Mouse (Mus musculus): ENCODE measurements around the gene Ubxn11. TPM values are rescaled to one million over a fixed set of nuclear protein-coding genes. Genes with fewer than 3 reads are reported as not detected.

The Ubxn11 gene
- polyA plus RNA-seq (2015; fragmentation: Nextera tagmentation; extraction: Ambion mirVana), result 0.88 and 0.99 TPM in 2 replicates

GRCm38 (mm10) chr4:134101979-134102741 lies at the start of gene Ubxn11:
TSS of gene Ubxn11 (plus strand) at chr4:134102570.
- H3K4me2 ChIP-seq (ENCODE audit: low read depth, low read length), result peak within 1 kb of the TSS; percentile 87
- peak; percentile 88 for DNase-seq
- H3K4me3 ChIP-seq (ENCODE audit: low read depth, low read length), result peak within 1 kb of the TSS; percentile 67
- H3K36me3 ChIP-seq (replicated peaks; ENCODE audit: insufficient read depth, low read length), result no peaks in the 10 kb centered on the region
- peaks cover 22% of the 10 kb centered on the region for H3K4me1 ChIP-seq (ENCODE audit: insufficient read depth)
- no peaks in the 10 kb centered on the region for H3K9me3 ChIP-seq (ENCODE audit: low read length)
- H3K27me3 ChIP-seq (ENCODE audit: insufficient read depth, low read length), result no peaks in the 10 kb centered on the region
- H3K27ac ChIP-seq (ENCODE audit: low read depth), result no peak within 1 kb of the TSS
- peak; percentile 96 for ATAC-seq
- peak within 1 kb of the TSS; percentile 55 for H3K9ac ChIP-seq (replicated peaks)
- 18% methylated on average over 32 of the region's 34 CpGs for WGBS (ENCODE audit: insufficient replicate concordance)
- no peak for TF ChIP-seq EP300 (IDR thresholded peaks at IDR 0.05; ENCODE audit: low read depth)
- TF ChIP-seq CTCF (IDR thresholded peaks at IDR 0.05; ENCODE audit: low read depth), result no peak

DNA sequence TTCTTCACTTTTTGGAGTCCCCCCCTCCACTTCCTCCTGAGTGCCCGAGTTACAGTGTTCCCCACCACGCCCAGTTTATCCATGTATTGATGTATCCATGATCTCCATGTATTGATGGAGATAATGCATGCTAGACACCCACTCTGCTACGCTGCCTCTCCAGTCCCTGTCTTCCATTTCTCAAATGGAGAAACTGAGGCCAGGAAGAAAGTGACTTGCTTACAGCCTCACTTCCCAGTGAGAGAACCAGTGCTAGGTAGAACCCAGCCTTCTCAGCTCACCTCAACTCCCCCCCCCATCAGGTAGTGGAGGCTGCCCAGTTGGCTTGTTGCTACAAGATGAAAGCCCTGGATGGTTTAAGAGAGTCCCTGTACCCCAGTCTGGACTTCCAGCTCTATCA lies 48.8 kb upstream of the Ubxn11 start, which contains the start of gene Zfp683:
Gene Zfp683 (plus strand): TSS at position 301 of the 400 bp plus-strand sequence.
- Histone ChIP-seq H3K4me3 (ENCODE audit: low read depth, low read length) (no peak within 1 kb of the TSS), H3K27me3 (ENCODE audit: insufficient read depth, low read length) (no peaks in the 10 kb centered on the region), H3K36me3 (replicated peaks; ENCODE audit: insufficient read depth, low read length) (no peaks in the 10 kb centered on the region), H3K9ac (replicated peaks) (no peak within 1 kb of the TSS; the same call in 1 of the 2 replicates), H3K27ac (ENCODE audit: low read depth) (no peak within 1 kb of the TSS), H3K4me2 (ENCODE audit: low read depth, low read length) (no peak within 1 kb of the TSS), H3K9me3 (ENCODE audit: low read length) (no peaks in the 10 kb centered on the region), H3K4me1 (ENCODE audit: insufficient read depth) (peaks cover 6% of the 10 kb centered on the region; the same call in 1 of the 2 replicates)
- TF ChIP-seq CTCF (IDR thresholded peaks at IDR 0.05; ENCODE audit: low read depth) (no peak), EP300 (IDR thresholded peaks at IDR 0.05; ENCODE audit: low read depth) (no peak)
- 69% methylated on average over 3 of the region's 3 CpGs for WGBS (ENCODE audit: insufficient replicate concordance)
- DNase-seq (no peak), ATAC-seq (no peak)

DNA sequence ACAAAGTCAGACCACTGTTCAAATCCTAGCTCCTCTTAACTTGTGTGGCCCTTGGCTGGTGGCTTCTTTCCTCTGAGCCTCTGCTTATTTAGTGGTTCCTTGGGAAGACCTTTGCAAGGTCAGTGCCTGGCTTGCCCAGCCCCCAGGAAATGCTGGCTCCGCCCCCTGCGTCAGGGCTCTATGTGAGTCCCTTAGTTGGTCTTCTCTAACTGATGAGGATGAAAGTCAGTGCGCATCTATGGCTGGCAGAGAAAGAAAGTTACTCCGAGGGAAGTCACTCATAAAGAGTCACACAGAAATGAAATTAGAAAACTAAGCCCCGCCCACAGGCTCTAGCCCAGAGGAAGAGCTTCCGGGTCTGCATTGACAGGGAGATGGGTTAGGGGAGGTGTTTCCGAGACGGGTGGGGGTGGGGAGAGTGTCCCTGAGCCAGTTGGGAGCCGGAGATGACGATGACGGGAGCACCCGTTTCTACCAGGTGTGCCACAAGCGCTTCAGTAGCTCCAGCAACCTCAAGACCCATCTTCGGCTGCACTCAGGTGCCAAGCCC lies 44.1 kb upstream of the Ubxn11 start:
- no peak for ATAC-seq

GRCm38 (mm10) chr4:134058908-134059307 lies 43.5 kb upstream of the Ubxn11 start:
- TF ChIP-seq EP300 (IDR thresholded peaks at IDR 0.05; ENCODE audit: low read depth), result no peak
- TF ChIP-seq CTCF (IDR thresholded peaks at IDR 0.05; ENCODE audit: low read depth), result no peak
- DNase-seq (no peak), ATAC-seq (no peak)
- no peak overlapping the region for H3K9ac ChIP-seq (replicated peaks)
- H3K4me2 ChIP-seq (ENCODE audit: low read depth, low read length), result no peak overlapping the region
- H3K27me3 ChIP-seq (ENCODE audit: insufficient read depth, low read length), result no peaks in the 10 kb centered on the region
- no peaks in the 10 kb centered on the region for H3K9me3 ChIP-seq (ENCODE audit: low read length)
- no peak overlapping the region for H3K27ac ChIP-seq (ENCODE audit: low read depth)
- whole genome bisulfite sequencing (ENCODE audit: insufficient replicate concordance), result 64% methylated on average over 6 of the region's 6 CpGs
- H3K4me3 ChIP-seq (ENCODE audit: low read depth, low read length), result no peak overlapping the region
- no peaks in the 10 kb centered on the region for H3K36me3 ChIP-seq (replicated peaks; ENCODE audit: insufficient read depth, low read length)
- H3K4me1 ChIP-seq (ENCODE audit: insufficient read depth), result peaks cover 12% of the 10 kb centered on the region

More for the DNA sequence above, 44.1 kb upstream of the Ubxn11 start:
- TF ChIP-seq CTCF (IDR thresholded peaks at IDR 0.05; ENCODE audit: low read depth) (no peak), EP300 (IDR thresholded peaks at IDR 0.05; ENCODE audit: low read depth) (no peak)
- Histone ChIP-seq H3K27me3 (ENCODE audit: insufficient read depth, low read length) (no peaks in the 10 kb centered on the region), H3K36me3 (replicated peaks; ENCODE audit: insufficient read depth, low read length) (no peaks in the 10 kb centered on the region), H3K9me3 (ENCODE audit: low read length) (no peaks in the 10 kb centered on the region), H3K4me2 (ENCODE audit: low read depth, low read length) (peak overlapping the region; percentile 41), H3K4me1 (ENCODE audit: insufficient read depth) (peaks cover 12% of the 10 kb centered on the region), H3K9ac (replicated peaks) (no peak overlapping the region), H3K4me3 (ENCODE audit: low read depth, low read length) (no peak overlapping the region), H3K27ac (ENCODE audit: low read depth) (no peak overlapping the region)
- WGBS (ENCODE audit: insufficient replicate concordance), result 21% methylated on average over 14 of the region's 14 CpGs
- DNase-seq, result no peak

DNA sequence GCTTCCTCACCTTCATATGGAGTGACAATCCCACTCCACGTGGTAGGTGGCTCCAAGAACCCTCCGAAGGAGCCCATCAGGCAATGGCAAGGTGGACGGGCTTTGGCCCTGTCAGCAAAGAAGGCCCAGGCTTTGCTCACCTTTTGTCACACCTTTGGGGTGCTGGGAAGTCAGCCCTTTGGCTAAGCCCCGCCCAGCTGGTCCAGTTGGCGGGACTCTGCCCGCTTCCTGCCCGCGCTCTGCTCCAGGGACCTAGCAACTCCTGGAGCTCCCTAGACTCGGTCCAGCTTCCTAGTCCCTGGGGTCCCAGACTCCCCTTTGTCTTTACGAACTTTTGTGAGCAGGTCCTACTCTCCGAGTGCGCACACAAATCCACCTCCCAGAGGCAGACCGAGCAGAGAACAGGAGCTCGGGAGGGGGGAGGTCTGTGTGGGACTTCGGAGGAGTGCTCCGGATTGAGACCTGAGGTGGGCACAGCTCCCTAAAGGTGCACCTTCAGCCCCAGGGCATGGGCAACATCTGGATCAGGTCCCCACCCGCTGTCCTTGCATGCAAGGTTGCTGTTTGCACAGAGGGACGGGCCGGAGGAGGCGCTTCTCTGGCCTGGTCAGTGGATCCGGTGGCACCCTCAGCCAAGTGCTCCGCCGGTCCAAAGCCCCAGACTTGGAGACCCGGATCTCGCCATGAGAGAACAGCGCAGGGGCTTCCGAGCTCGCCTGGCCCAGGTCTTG lies 42.1 kb upstream of the Ubxn11 start, which contains the start of gene Crybg2:
Gene Crybg2 (plus strand): TSS at position 681 of the 731 bp plus-strand sequence.
- Histone ChIP-seq H3K27me3 (ENCODE audit: insufficient read depth, low read length) (no peaks in the 10 kb centered on the region), H3K36me3 (replicated peaks; ENCODE audit: insufficient read depth, low read length) (no peaks in the 10 kb centered on the region), H3K4me2 (ENCODE audit: low read depth, low read length) (peak within 1 kb of the TSS; percentile 35; the same call in 1 of the 2 replicates), H3K9me3 (ENCODE audit: low read length) (no peaks in the 10 kb centered on the region), H3K4me3 (ENCODE audit: low read depth, low read length) (no peak within 1 kb of the TSS), H3K27ac (ENCODE audit: low read depth) (no peak within 1 kb of the TSS), H3K9ac (replicated peaks) (no peak within 1 kb of the TSS), H3K4me1 (ENCODE audit: insufficient read depth) (peaks cover 12% of the 10 kb centered on the region)
- no peak for DNase-seq
- TF ChIP-seq EP300 (IDR thresholded peaks at IDR 0.05; ENCODE audit: low read depth) (no peak), CTCF (IDR thresholded peaks at IDR 0.05; ENCODE audit: low read depth) (no peak)
- 60% methylated on average over 28 of the region's 28 CpGs for WGBS (ENCODE audit: insufficient replicate concordance)
- ATAC-seq, result no peak
